9 mouse cellular contexts compared by ENCODE assay signal in the genomic region with DNA sequence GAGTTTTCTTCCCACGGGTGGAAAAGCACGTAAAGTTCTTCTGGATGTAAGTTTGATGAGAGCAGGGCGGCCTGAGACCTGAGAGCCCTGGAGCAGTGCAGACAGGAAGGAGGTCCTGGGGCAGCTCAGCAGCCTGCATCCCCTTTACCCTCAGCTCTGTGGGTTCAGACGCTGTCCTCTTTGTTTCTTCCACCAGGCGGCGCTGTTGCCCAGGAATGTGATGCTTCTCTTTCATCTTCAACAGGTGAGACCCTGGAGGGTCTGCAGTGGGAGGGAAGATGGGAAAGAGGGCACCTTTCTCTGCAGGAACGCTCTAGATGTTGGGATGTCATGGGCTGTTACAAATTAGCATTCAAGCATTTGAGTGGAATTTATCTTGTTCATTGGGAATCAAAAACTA. TPM values are rescaled to one million over a fixed set of nuclear protein-coding genes. Genes with fewer than 3 reads are reported as not detected.
DNase-seq lines count a peak whose midpoint lies in the region; ATAC-seq and TF ChIP-seq lines count a peak whose summit lies in the region.
"Not testable (repeated sequence)": the region's sequence is repeated elsewhere in the genome, so short reads cannot be mapped to it uniquely, and the experiment has no call there.
"Had no signal": no experiment of that assay in that cellular context is flagged by ENCODE, and none has a peak within 500 bp of the region (broad histone marks: within the 10 kb centered on the region; RNA-seq: fewer than 3 reads in every experiment).

No protein-coding gene starts in this region.

- intact Hi-C loops in gastrocnemius, adult 2 months (cut with DNase I), result not testable (repeated sequence)

- H3K27me3 ChIP-seq in G1E (ENCODE audit: insufficient read depth, low read length); intestine, postnatal 0 days (replicated peaks; ENCODE audit: control insufficient read depth, insufficient read depth, low read length); limb, embryonic 11.5 days (ENCODE audit: control insufficient read depth, insufficient read depth, low read length); midbrain, embryonic 14.5 days (ENCODE audit: control insufficient read depth, insufficient read depth, low read length): not testable (repeated sequence)

- H3K9ac ChIP-seq in intestine, postnatal 0 days (ENCODE audit: low read depth, low read length); limb, embryonic 11.5 days (ENCODE audit: low read length); midbrain, embryonic 14.5 days (replicated peaks; ENCODE audit: low read length): not testable (repeated sequence)

- H3K9me3 ChIP-seq in G1E (replicated peaks); intestine, postnatal 0 days (ENCODE audit: control insufficient read depth); limb, embryonic 11.5 days (ENCODE audit: control insufficient read depth, low read length); midbrain, embryonic 14.5 days (ENCODE audit: control insufficient read depth, low read length): not testable (repeated sequence)

- 10% methylated on average over 7 of the region's 7 CpGs for WGBS in intestine, postnatal 0 days
- 6% methylated on average over 7 of the region's 7 CpGs for WGBS in limb, embryonic 11.5 days
- 6% methylated on average over 7 of the region's 7 CpGs for WGBS in midbrain, embryonic 14.5 days

- not testable (repeated sequence) for DNase-seq in G1E (ENCODE audit: low spot score); gastrocnemius, adult 2 months
- peak; percentile 44 to 61 for DNase-seq in cerebellum, postnatal 10 days
- DNase-seq in limb, embryonic 11.5 days (ENCODE audit: low spot score), result peak; percentile 76
- DNase-seq in midbrain, embryonic 14.5 days, result peak; percentile 57
- peak; percentile 25 to 78 for DNase-seq in spleen, postnatal 4 days (ENCODE audit: low spot score in 2 of 2)
- peak; percentile 12 for DNase-seq in urinary bladder, postnatal 14 days (ENCODE audit: low spot score)

- 0 out of 2 replicates have a peak, but pooled peaks have one; percentile 41 for TF ChIP-seq CTCF in G1E (IDR thresholded peaks at IDR 0.05; ENCODE audit: low read depth, low read length)
- TF ChIP-seq CTCF in gastrocnemius, adult 2 months (IDR thresholded peaks at IDR 0.05), result peak; percentile 47
- peak; percentile 70 for TF ChIP-seq CTCF in intestine, postnatal 0 days (IDR thresholded peaks at IDR 0.05; ENCODE audit: low read depth)

- not testable (repeated sequence) for H3K36me3 ChIP-seq in G1E (replicated peaks); intestine, postnatal 0 days (ENCODE audit: control insufficient read depth, insufficient read depth); limb, embryonic 11.5 days (ENCODE audit: control insufficient read depth, insufficient read depth, low read length); midbrain, embryonic 14.5 days (ENCODE audit: control insufficient read depth, insufficient read depth, low read length)

- H3K4me2 ChIP-seq in intestine, postnatal 0 days (replicated peaks; ENCODE audit: low read depth); limb, embryonic 11.5 days (ENCODE audit: low read depth, severe bottlenecking); midbrain, embryonic 14.5 days (ENCODE audit: low read length): not testable (repeated sequence)

- H3K27ac ChIP-seq in gastrocnemius, adult 2 months; intestine, postnatal 0 days (ENCODE audit: low read depth, low read length); limb, embryonic 11.5 days (replicated peaks; ENCODE audit: low read depth, low read length); midbrain, embryonic 14.5 days (replicated peaks; ENCODE audit: low read depth, low read length): not testable (repeated sequence)

- ATAC-seq in G1E (ENCODE audit: extremely low read depth, insufficient number of reproducible peaks, low FRiP score, poor library complexity, severe bottlenecking); intestine, postnatal 0 days; limb, embryonic 11.5 days (ENCODE audit: insufficient number of reproducible peaks, low FRiP score, low TSS enrichment, low read depth); midbrain, embryonic 14.5 days (ENCODE audit: low FRiP score, low TSS enrichment): not testable (repeated sequence)

- H3K4me1 ChIP-seq in G1E (ENCODE audit: insufficient read depth, low read depth, low read length); intestine, postnatal 0 days (replicated peaks; ENCODE audit: control insufficient read depth, insufficient read depth, low read length); limb, embryonic 11.5 days (ENCODE audit: control insufficient read depth, insufficient read depth, low read length); midbrain, embryonic 14.5 days (ENCODE audit: control insufficient read depth, insufficient read depth, low read length): not testable (repeated sequence)

- H3K4me3 ChIP-seq in G1E (ENCODE audit: low read depth, low read length); gastrocnemius, adult 2 months; intestine, postnatal 0 days (ENCODE audit: low read depth, low read length); limb, embryonic 11.5 days (ENCODE audit: low read depth, low read length); midbrain, embryonic 14.5 days (replicated peaks; ENCODE audit: low read depth, low read length): not testable (repeated sequence)

RNA-seq across cellular contexts. Expression of gene H2-Q4, which starts 10.4 kb away (rescaled TPM):
- total RNA-seq in G1E (2014; fragmentation: Nextera tagmentation), result not detected in 2 replicates
- total RNA-seq in G1E (2017), result 0.05 and 0.17 TPM in 2 replicates
- 0.04 TPM in 1 of 2 replicates, not detected in the other for polyA plus RNA-seq in G1E (2012)
- total RNA-seq in gastrocnemius, adult 2 months (2021), result 1 to 10 TPM; 3.1 to 3.5 TPM
- 11.9 and 14.0 TPM in 2 replicates for polyA plus RNA-seq in intestine, postnatal 0 days (2015; fragmentation: Nextera tagmentation; extraction: Ambion mirVana)
- polyA plus RNA-seq in limb, embryonic 11.5 days (2014; fragmentation: Nextera tagmentation; extraction: Ambion mirVana), result 3.6 and 4.0 TPM in 2 replicates
- 0.18 and 0.80 TPM in 2 replicates for polyA plus RNA-seq in midbrain, embryonic 14.5 days (2014; fragmentation: Nextera tagmentation; extraction: Ambion mirVana)

RNA-seq across cellular contexts. Expression of gene H2-Q6, which starts 34.9 kb away (rescaled TPM):
- not detected in 2 replicates for total RNA-seq in G1E (2014; fragmentation: Nextera tagmentation)
- total RNA-seq in G1E (2017), result 0.12 and 0.33 TPM in 2 replicates
- 0.07 TPM in 1 of 2 replicates, not detected in the other for polyA plus RNA-seq in G1E (2012)
- total RNA-seq in gastrocnemius, adult 2 months (2021), result under 1 TPM in 1 of 2 experiments, not detected in 1; 0.18 TPM
- polyA plus RNA-seq in intestine, postnatal 0 days (2015; fragmentation: Nextera tagmentation; extraction: Ambion mirVana), result 2.7 and 2.8 TPM in 2 replicates
- polyA plus RNA-seq in limb, embryonic 11.5 days (2014; fragmentation: Nextera tagmentation; extraction: Ambion mirVana), result 2.5 and 3.1 TPM in 2 replicates
- 0.61 and 0.63 TPM in 2 replicates for polyA plus RNA-seq in midbrain, embryonic 14.5 days (2014; fragmentation: Nextera tagmentation; extraction: Ambion mirVana)

RNA-seq across cellular contexts. Expression of gene H2-Q2, which starts 47.8 kb away (rescaled TPM):
- total RNA-seq in G1E (2014; fragmentation: Nextera tagmentation), result not detected in 2 replicates
- not detected in 2 replicates for total RNA-seq in G1E (2017)
- not detected in 2 replicates for polyA plus RNA-seq in G1E (2012)
- total RNA-seq in gastrocnemius, adult 2 months (2021), result under 1 TPM; 0.17 to 0.20 TPM
- 693 and 712 TPM in 2 replicates for polyA plus RNA-seq in intestine, postnatal 0 days (2015; fragmentation: Nextera tagmentation; extraction: Ambion mirVana)
- polyA plus RNA-seq in limb, embryonic 11.5 days (2014; fragmentation: Nextera tagmentation; extraction: Ambion mirVana), result 0.16 and 0.31 TPM in 2 replicates
- polyA plus RNA-seq in midbrain, embryonic 14.5 days (2014; fragmentation: Nextera tagmentation; extraction: Ambion mirVana), result 1.5 and 1.8 TPM in 2 replicates
- polyA plus RNA-seq: forebrain, embryonic 12.5 days had no signal

RNA-seq across cellular contexts. Expression of gene H2-Q7, which starts 49.2 kb away (rescaled TPM):
- not detected in 2 replicates for total RNA-seq in G1E (2014; fragmentation: Nextera tagmentation)
- total RNA-seq in G1E (2017), result 0.23 and 0.38 TPM in 2 replicates
- 0.05 TPM in 1 of 2 replicates, not detected in the other for polyA plus RNA-seq in G1E (2012)
- under 1 TPM; 0.61 to 0.82 TPM for total RNA-seq in gastrocnemius, adult 2 months (2021)
- 2.7 and 3.6 TPM in 2 replicates for polyA plus RNA-seq in intestine, postnatal 0 days (2015; fragmentation: Nextera tagmentation; extraction: Ambion mirVana)
- polyA plus RNA-seq in limb, embryonic 11.5 days (2014; fragmentation: Nextera tagmentation; extraction: Ambion mirVana), result 23.3 and 25.7 TPM in 2 replicates
- 2.5 and 2.8 TPM in 2 replicates for polyA plus RNA-seq in midbrain, embryonic 14.5 days (2014; fragmentation: Nextera tagmentation; extraction: Ambion mirVana)

Comparison
In these comparisons a context has a peak if more than half of its experiments do, and no peak if none do; other contexts are left out.
1. RNA of gene H2-Q2, which starts 47.8 kb away (polyA plus RNA-seq): 693 to 712 TPM in intestine, postnatal 0 days; 1.5 to 1.8 TPM in midbrain, embryonic 14.5 days, 0.16 to 0.31 TPM in limb, embryonic 11.5 days and not detected in G1E; every median in the first group is over 100 times any median in the second.
2. Peak in every context shown above with its lines, with median percentiles within 50 percentile points of each other: CTCF ChIP-seq.